Comparison of ENCODE assay signal across 15 mouse cellular contexts in the genomic region with DNA sequence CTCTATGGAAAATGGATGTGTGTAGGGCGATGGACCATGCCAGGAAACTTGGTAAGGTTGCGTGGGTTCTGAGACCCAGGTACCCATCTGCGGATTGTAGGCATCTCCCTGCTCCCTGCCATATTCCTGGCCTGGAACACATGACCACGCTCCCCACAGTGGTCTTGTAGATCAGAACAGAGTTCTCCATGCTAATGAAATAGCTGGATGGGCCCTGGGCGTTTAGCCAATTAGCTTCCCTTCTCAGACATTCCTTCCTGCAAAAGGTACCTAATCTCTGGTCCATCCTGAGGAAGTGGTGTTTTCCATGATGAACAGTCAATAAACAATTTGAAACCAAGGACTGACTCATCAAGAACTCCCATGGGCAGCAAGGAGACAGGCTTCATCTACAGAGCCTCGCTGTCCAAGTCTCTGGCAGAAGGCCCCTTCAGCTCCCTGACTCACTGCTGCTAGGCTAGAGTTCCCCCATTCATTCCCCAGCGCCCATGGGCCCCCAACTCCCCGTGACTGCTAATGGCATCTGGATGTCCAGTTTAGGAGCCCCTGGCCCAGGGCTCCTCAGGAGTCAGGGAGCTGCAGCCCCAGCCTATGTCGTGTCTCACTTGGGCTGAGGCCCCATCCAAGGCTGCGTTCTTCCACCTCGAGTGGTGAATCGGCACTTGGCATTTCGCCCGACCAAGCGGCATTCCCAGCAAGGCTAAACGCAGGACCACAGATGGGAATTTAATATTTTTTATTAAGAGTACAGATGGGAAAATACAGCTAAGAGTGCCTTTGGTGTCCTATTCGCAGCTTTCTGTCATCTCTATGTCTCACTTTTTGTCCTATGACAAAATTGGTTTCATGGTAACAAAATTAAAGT. TPM values are rescaled to one million over a fixed set of nuclear protein-coding genes. Genes with fewer than 3 reads are reported as not detected.
DNase-seq lines count a peak whose midpoint lies in the region; ATAC-seq and TF ChIP-seq lines count a peak whose summit lies in the region.
"Had no signal": no experiment of that assay in that cellular context is flagged by ENCODE, and none has a peak within 500 bp of the region (broad histone marks: within the 10 kb centered on the region; RNA-seq: fewer than 3 reads in every experiment).

No protein-coding gene starts in this region.

- no peak overlapping the region for H3K9ac ChIP-seq in limb, embryonic 12.5 days (replicated peaks)
- H3K9ac ChIP-seq in hindbrain, postnatal 0 days (replicated peaks; ENCODE audit: low read length): no peak overlapping the region
- H3K9ac ChIP-seq: embryonic facial prominence, embryonic 13.5 days; forebrain, embryonic 15.5 days; intestine, embryonic 15.5 days; limb, embryonic 13.5 days; midbrain, embryonic 12.5 days had no signal

- peaks cover 13% of the 10 kb centered on the region; the same call in 1 of the 2 replicates for H3K9me3 ChIP-seq in limb, embryonic 12.5 days
- no peaks in the 10 kb centered on the region for H3K9me3 ChIP-seq in limb, embryonic 10.5 days (replicated peaks)
- H3K9me3 ChIP-seq in hindbrain, postnatal 0 days (ENCODE audit: low read length): no peaks in the 10 kb centered on the region
- H3K9me3 ChIP-seq: forebrain, embryonic 15.5 days; intestine, embryonic 15.5 days had no signal

- no peak for TF ChIP-seq CTCF in hindbrain, postnatal 0 days (IDR thresholded peaks at IDR 0.05; ENCODE audit: low read depth)

- H3K27ac ChIP-seq in limb, embryonic 12.5 days: no peak overlapping the region
- no peak overlapping the region for H3K27ac ChIP-seq in limb, embryonic 10.5 days
- H3K27ac ChIP-seq in hindbrain, postnatal 0 days: no peak overlapping the region
- H3K27ac ChIP-seq: embryonic facial prominence, embryonic 13.5 days; forebrain, embryonic 15.5 days; intestine, embryonic 15.5 days; limb, embryonic 13.5 days; midbrain, embryonic 12.5 days had no signal

- 0 out of 2 replicates have a peak, but pooled peaks have one; percentile 44 for ATAC-seq in limb, embryonic 12.5 days (ENCODE audit: insufficient number of reproducible peaks, insufficient read depth, low FRiP score, low TSS enrichment, low read depth)
- ATAC-seq in hindbrain, postnatal 0 days: no peak
- ATAC-seq: forebrain, embryonic 15.5 days; intestine, embryonic 15.5 days; lung, postnatal 0 days had no signal

- 95% methylated on average over 17 of the region's 17 CpGs for WGBS in limb, embryonic 12.5 days
- 97% methylated on average over 17 of the region's 17 CpGs for WGBS in limb, embryonic 10.5 days
- 90% methylated on average over 17 of the region's 17 CpGs for WGBS in hindbrain, postnatal 0 days

- no peak overlapping the region for H3K4me2 ChIP-seq in limb, embryonic 12.5 days
- no peak overlapping the region for H3K4me2 ChIP-seq in hindbrain, postnatal 0 days (ENCODE audit: low read depth, low read length)
- H3K4me2 ChIP-seq: embryonic facial prominence, embryonic 13.5 days; forebrain, embryonic 15.5 days; intestine, embryonic 15.5 days; limb, embryonic 13.5 days; midbrain, embryonic 12.5 days had no signal

- no peak overlapping the region for H3K4me3 ChIP-seq in limb, embryonic 12.5 days (replicated peaks)
- H3K4me3 ChIP-seq in limb, embryonic 10.5 days: no peak overlapping the region
- H3K4me3 ChIP-seq in hindbrain, postnatal 0 days (ENCODE audit: low read length): no peak overlapping the region
- H3K4me3 ChIP-seq: embryonic facial prominence, embryonic 13.5 days; forebrain, embryonic 15.5 days; intestine, embryonic 15.5 days; limb, embryonic 13.5 days; midbrain, embryonic 12.5 days had no signal

- H3K27me3 ChIP-seq in limb, embryonic 12.5 days: no peaks in the 10 kb centered on the region
- H3K27me3 ChIP-seq in limb, embryonic 10.5 days (ENCODE audit: low read depth, poor library complexity, severe bottlenecking): no peaks in the 10 kb centered on the region
- H3K27me3 ChIP-seq in hindbrain, postnatal 0 days (ENCODE audit: insufficient read depth, low read length): no peaks in the 10 kb centered on the region
- H3K27me3 ChIP-seq: embryonic facial prominence, embryonic 13.5 days; forebrain, embryonic 15.5 days; intestine, embryonic 15.5 days; limb, embryonic 13.5 days; midbrain, embryonic 12.5 days had no signal

- DNase-seq in gastrocnemius, postnatal 10 days: peak; percentile 31
- no peak for DNase-seq in gastrocnemius, adult 8-10 months (ENCODE audit: low spot score in 2 of 2)
- no peak for DNase-seq in limb, embryonic 10.5 days (ENCODE audit: low spot score)
- peak; percentile 19 for DNase-seq in adrenal gland, adult 8-10 months
- DNase-seq in cerebellum, postnatal 14 days: peak; percentile 74 to 76
- no peak for DNase-seq in hindbrain, postnatal 0 days (ENCODE audit: low spot score)
- DNase-seq in natural killer cell, adult 2 months (ENCODE audit: low spot score in 2 of 2): no peak
- DNase-seq: thymus, adult 2 months had no signal

- H3K4me1 ChIP-seq in limb, embryonic 12.5 days (replicated peaks): no peaks in the 10 kb centered on the region
- H3K4me1 ChIP-seq in limb, embryonic 10.5 days: no peaks in the 10 kb centered on the region
- no peaks in the 10 kb centered on the region for H3K4me1 ChIP-seq in hindbrain, postnatal 0 days (ENCODE audit: insufficient read depth, low read length)
- H3K4me1 ChIP-seq: embryonic facial prominence, embryonic 13.5 days; forebrain, embryonic 15.5 days; intestine, embryonic 15.5 days; limb, embryonic 13.5 days; midbrain, embryonic 12.5 days had no signal

- peaks cover 54% of the 10 kb centered on the region for H3K36me3 ChIP-seq in limb, embryonic 12.5 days
- H3K36me3 ChIP-seq in limb, embryonic 10.5 days: peaks cover 50% of the 10 kb centered on the region
- H3K36me3 ChIP-seq in hindbrain, postnatal 0 days (ENCODE audit: insufficient read depth, low read length): peaks cover 19% of the 10 kb centered on the region

RNA-seq across cellular contexts. Expression of gene Plbd1, which starts 50.1 kb away (rescaled TPM):
- total RNA-seq in gastrocnemius, postnatal 10 days (2021): 10 to 100 TPM; 15.4 to 16.4 TPM
- 10 to 100 TPM; 10.6 to 17.0 (median 12.5) TPM for total RNA-seq in gastrocnemius, adult 8-10 months (2022)
- 1.4 and 1.5 TPM in 2 replicates for polyA plus RNA-seq in limb, embryonic 12.5 days (2016; fragmentation: Nextera tagmentation; extraction: Ambion mirVana)
- 0.63 and 1.4 TPM in 2 replicates for polyA plus RNA-seq in limb, embryonic 10.5 days (2016; fragmentation: Nextera tagmentation; extraction: Ambion mirVana)
- 10 to 100 TPM in 3 of 4 experiments, 1 to 10 TPM in 1; 7.6 to 20.9 (median 15.8) TPM for total RNA-seq in adrenal gland, adult 8-10 months (2022)
- total RNA-seq in hindbrain, postnatal 0 days (2014; rRNA removed): 0.32 TPM in 1 of 2 replicates, not detected in the other
- polyA plus RNA-seq in hindbrain, postnatal 0 days (2015; fragmentation: Nextera tagmentation; extraction: Ambion mirVana): 1.3 and 1.4 TPM in 2 replicates

Comparison
In these comparisons a context has a peak if more than half of its experiments do, and no peak if none do; other contexts are left out.
1. DNase-seq: peak in gastrocnemius, postnatal 10 days (single experiment), adrenal gland, adult 8-10 months (single experiment) and cerebellum, postnatal 14 days (2 of 2); none in gastrocnemius, adult 8-10 months (0 of 2), limb, embryonic 10.5 days (single experiment), hindbrain, postnatal 0 days (single experiment) and natural killer cell, adult 2 months (0 of 2).